Mouse (Mus musculus) cortical plate, adult 2 months (tissue): ENCODE results near the gene Banf2. TPM values are rescaled to one million over a fixed set of nuclear protein-coding genes. Genes with fewer than 3 reads are reported as not detected.

Experiments
- H3K27ac ChIP-seq: fragments of 200-500 bp; 2 replicates; pipeline ENCODE4 v1.5.1; 2012; ENCODE audit warnings: low read length, control low read depth, inconsistent platforms; ENCODE audit not compliant: insufficient read depth
- H3K4me1 ChIP-seq: fragments of 200-500 bp; 2 replicates; pipeline ENCODE4 v1.6.1; 2011; ENCODE audit warnings: low read length; ENCODE audit not compliant: control insufficient read depth, insufficient read depth
- H3K4me3 ChIP-seq: fragments of 200-500 bp; 2 replicates; pipeline ENCODE4 v1.5.1; 2011; ENCODE audit warnings: mild to moderate bottlenecking, low read length, control low read depth; ENCODE audit not compliant: insufficient read depth
- CTCF ChIP-seq: fragments of 200-500 bp; IDR thresholded peaks from 2 replicates; pipeline ENCODE4 v1.5.1; 2011; ENCODE audit warnings: mild to moderate bottlenecking, control low read depth, low read length; ENCODE audit not compliant: insufficient read depth; ENCODE audit errors: extremely low read depth
- POLR2A ChIP-seq: fragments of 200-500 bp; IDR thresholded peaks from 2 replicates; pipeline ENCODE4 v1.6.1; 2011; ENCODE audit warnings: mild to moderate bottlenecking, low read length, control low read depth; ENCODE audit not compliant: insufficient read depth; ENCODE audit errors: extremely low read depth
- polyA plus RNA-seq: library from polyadenylated mRNA; depleted of rRNA; stranded (reverse); fragments of >200 nt; gene quantifications from 2 replicates; pipeline ENCODE4 v1.2.3, GENCODE M21; 2012

Gene Banf2
- polyA plus RNA-seq, 1 experiment, result not detected

DNA sequence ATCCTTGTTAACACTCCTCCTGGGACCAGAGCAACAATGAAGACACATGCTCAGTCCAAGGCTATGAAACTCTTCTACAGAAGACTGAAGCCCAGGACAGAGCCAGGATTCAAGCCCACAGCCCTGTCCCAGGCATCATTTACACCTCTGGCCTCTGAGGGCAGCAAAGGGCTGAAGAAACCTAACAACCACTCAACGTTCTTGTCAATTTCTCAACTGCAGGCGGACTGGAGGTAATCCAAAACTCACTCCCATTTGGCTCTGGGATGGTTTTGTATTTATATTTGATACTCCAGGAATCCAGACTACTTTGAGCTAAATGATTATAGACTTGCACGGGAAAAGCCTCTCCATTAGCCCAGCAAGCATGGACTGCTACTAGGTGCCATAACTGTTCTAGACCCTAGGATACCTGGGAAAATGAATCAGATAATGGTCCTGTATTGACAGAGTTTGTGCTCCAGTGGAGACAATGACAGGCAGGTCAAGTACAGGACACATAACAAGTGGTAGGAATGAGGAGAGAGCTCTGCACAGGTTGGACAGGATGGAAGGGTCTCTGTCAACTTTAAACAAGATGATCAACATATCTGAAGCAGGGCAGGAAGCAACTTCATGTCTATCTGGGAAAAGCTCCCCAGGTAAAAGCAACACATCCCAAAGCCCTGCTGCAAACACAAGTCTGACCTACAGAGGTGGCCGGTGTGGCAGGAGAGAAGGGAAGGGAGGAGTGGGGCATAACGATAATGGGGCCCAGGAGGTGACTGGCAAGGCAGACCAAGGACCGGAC, 27.5 kb upstream of the Banf2 start:
- TF ChIP-seq POLR2A (no peak), CTCF (no peak)
- Histone ChIP-seq H3K4me3 (no peak overlapping the region), H3K4me1 (peaks cover 2% of the 10 kb centered on the region; the same call in 1 of the 2 replicates), H3K27ac (no peak overlapping the region)

DNA sequence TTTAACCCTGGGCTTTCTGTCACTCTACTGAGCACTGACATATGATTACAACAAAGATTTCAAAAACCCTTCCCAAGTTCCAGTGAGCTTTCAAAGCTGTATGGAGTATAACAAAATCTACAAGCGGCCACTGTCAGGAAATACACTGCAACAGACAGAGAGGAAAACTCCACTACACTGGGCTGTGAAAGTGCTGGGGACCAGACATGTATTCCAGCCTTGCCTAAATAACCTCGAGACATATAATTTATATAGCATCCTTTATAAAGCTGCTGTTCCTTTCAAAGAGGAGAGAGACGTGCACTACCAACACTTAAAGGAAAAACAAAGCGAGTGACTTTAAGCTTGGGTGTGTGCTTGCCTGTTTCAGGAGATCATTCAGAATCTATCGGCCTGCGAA, 26.2 kb upstream of the Banf2 start:
- H3K4me3 ChIP-seq, result no peak overlapping the region
- TF ChIP-seq CTCF, result no peak
- no peak for TF ChIP-seq POLR2A
- H3K4me1 ChIP-seq, result peaks cover 2% of the 10 kb centered on the region; the same call in 1 of the 2 replicates
- no peak overlapping the region for H3K27ac ChIP-seq

DNA sequence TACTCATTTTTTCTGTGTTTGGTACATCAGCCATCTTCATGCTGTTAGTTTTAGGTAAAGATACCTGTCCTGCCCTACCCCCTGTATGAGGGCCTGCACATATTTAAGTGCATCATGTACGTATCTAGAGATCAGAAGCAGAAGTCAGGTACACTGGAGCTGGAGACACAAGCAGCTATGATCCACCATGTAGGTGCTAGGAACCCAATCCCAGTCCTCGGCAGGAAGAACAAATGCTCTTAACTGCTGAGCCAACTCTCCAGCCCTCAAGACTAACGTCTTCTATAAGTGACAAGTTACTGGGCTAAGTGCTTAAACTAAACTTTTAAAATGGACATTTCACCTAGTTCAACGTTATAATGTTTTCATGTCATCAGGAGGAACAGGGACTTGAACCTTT, 25.6 kb upstream of the Banf2 start:
- TF ChIP-seq POLR2A, result no peak
- no peak for TF ChIP-seq CTCF
- Histone ChIP-seq H3K4me3 (no peak overlapping the region), H3K27ac (no peak overlapping the region), H3K4me1 (peaks cover 2% of the 10 kb centered on the region; the same call in 1 of the 2 replicates)

DNA sequence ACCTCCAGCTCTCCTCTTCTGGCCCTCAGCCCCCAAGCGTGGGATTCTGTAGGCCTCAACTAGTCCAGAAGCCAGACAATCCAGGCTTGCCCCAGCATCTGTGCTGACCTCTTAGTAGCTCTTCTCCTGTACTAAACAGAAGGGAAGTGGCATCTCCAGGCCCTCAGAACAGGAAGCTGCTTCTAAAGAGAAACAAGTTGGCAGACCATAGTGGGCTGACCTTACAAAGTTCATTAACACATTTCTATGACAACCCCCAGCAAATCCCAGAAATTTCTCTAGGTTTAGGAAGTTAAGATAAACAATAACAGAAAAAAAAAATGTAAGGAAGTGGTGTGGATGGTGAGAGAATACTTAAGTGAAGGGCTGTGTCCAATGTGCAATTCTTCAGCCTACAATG, 23.8 kb upstream of the Banf2 start:
- Histone ChIP-seq H3K4me3 (no peak overlapping the region), H3K4me1 (peaks cover 2% of the 10 kb centered on the region; the same call in 1 of the 2 replicates), H3K27ac (no peak overlapping the region)
- TF ChIP-seq POLR2A, result no peak
- no peak for TF ChIP-seq CTCF

DNA sequence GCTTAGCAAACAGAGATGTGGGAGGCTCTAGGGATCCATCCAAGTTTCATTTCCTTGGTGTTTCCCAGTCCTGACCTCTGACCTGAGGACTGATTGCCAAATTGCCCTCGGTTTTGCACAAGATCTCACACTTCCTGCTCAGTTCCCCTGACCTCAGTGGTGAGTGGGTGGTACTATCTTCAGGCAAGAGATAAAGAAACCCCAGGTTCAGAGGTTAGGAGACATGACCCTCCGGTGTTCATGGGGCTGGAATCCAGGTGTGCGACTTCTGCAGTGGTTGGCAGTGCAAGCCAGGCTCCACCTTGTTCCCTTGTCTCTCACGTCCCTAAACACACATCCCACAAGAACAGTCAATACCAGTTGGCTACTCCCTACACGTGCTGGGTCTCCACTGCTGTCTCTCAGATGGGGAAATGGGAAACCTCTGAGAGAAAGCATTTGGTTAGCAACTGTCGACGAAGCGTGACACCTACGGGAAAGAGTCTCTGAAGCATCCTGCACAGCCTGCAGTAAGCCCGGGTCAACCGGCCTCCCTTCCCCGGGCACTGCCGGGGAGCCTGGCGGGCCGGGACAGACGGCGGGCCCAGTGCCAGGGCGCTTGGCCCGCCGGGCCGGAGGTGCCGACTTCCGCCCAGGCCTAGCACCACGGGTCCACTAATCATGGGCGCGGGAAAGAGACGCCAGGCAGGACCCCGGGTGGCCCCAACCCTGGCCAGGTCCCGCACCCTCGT, 23.1 kb upstream of the Banf2 start:
- Histone ChIP-seq H3K4me1 (peaks cover 2% of the 10 kb centered on the region; the same call in 1 of the 2 replicates), H3K27ac (peak overlapping the region; percentile 23), H3K4me3 (peak overlapping the region; percentile 42)
- no peak for TF ChIP-seq POLR2A

DNA sequence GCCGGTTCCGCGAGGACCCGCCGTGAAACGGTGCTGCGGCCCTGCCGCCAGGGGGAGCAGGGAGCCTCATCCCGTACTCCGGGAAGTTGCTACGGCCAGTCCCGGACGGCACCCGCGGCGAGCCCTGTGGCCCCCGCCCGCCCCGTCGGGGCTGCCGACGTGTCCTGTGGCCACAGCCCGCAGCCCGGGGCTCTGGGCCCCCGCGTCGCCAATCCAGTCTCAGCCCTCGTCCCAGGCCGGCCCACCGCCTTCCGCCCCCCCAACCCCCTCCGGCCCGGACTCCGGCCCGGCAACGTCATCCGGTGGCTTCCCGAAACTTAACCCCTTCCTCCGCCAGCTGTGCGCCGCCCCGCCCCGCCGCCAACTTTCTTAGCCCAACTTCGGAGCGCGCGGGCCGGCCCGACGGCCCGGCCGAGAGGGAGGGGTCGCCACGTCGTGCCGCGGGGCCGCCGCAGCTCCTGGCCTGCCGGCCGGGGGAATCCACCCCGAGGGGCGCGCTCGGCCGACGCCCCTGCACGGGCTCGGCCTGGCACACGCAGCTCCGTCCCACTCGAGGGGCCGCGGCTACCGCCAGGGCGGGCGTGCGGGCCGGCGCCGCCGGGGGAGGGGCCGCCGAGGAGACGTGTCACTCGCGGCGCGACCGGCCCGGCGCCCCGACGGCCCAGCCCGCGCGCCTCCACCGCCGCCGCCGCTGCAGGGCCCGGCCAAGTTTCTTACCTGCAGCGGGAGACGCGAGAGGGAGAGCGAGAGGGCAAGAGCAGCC, 22.4 kb upstream of the Banf2 start:
- H3K27ac ChIP-seq, result peak overlapping the region; percentile 63
- H3K4me3 ChIP-seq, result peak overlapping the region; percentile 42
- TF ChIP-seq CTCF (0 out of 2 replicates have a peak, but pooled peaks have one; percentile 27), POLR2A (no peak)
- peaks cover 2% of the 10 kb centered on the region; the same call in 1 of the 2 replicates for H3K4me1 ChIP-seq

DNA sequence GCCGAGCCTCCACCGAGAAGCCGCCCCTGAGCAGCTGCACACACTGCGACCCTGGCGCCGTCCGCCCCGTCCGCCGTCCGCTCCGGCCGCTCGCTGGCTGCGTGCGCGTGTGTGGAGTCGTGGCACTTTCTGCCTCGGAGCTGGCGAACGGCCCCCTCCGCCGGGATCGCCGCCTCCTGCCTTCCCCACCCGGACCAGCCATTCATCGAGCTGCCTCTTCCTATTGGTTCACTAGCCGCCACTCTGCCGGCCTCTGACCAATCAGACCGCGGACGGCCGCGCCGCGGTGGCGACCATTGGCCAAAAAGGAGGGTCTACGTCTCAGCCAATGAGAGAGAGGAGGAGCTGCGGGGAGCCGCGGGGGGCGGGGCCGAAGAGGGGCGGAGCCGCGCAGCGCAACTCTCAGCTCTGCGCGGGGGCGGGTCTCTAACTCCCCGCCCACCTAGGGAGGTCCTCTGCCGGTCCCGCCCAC, 21.7 kb upstream of the Banf2 start, which contains the start of gene Rrbp1:
Gene Rrbp1 (minus strand): TSS at position 184 of the 472 bp plus-strand sequence.
- Histone ChIP-seq H3K4me3 (peak within 1 kb of the TSS; percentile 42), H3K4me1 (peaks cover 2% of the 10 kb centered on the region; the same call in 1 of the 2 replicates), H3K27ac (peak within 1 kb of the TSS; percentile 63)
- TF ChIP-seq POLR2A (peak; percentile 75), CTCF (no peak)

DNA sequence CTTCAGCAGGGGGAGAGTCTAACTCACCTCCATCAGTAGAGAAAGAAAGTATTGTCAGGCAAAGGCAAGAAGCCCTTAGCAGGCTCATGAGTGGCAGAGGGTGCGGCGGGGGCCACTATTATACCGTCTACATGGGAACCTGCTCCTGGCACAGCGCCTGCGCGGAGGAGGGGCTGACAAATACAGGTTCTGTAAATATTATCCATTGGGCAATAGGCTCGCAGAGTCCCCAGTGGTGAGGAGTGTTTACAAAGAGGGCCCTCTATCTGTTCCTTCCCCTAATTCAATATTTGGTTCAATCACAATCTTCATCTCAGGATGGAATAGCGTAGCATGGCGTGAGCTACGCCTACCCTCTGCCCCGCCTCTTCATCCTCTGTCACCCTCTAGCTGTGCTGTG, 18.8 kb upstream of the Banf2 start:
- Histone ChIP-seq H3K27ac (no peak overlapping the region), H3K4me1 (peaks cover 2% of the 10 kb centered on the region; the same call in 1 of the 2 replicates), H3K4me3 (no peak overlapping the region)
- TF ChIP-seq CTCF (no peak), POLR2A (no peak)

DNA sequence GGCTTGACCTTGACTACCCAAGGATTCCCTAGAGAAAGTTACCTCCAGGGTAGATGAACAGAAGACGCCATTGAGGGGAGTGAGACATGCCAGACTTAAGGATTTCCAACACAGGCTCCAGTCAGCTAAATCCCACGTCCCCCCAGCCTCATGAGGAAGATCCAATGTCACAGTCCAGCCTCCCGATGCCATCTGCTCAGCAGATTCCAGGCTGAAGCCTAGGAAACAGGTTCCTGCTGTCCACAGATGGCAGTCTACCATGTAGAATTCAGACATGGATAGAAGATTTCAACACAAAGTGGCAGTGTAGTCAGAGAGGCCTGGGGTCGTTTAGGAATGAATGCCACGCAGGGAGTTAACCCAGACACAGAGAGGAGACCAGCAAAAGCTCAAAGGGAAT, 18.4 kb upstream of the Banf2 start:
- Histone ChIP-seq H3K4me3 (no peak overlapping the region), H3K4me1 (peaks cover 2% of the 10 kb centered on the region; the same call in 1 of the 2 replicates), H3K27ac (no peak overlapping the region)
- TF ChIP-seq POLR2A, result no peak
- no peak for TF ChIP-seq CTCF
